Mouse (Mus musculus) liver, embryonic 12.5 days (tissue): ENCODE measurements around the gene Irgm2. TPM values are rescaled to one million over a fixed set of nuclear protein-coding genes. Genes with fewer than 3 reads are reported as not detected.
"Not testable (repeated sequence)": the region's sequence is repeated elsewhere in the genome, so short reads cannot be mapped to it uniquely, and the experiment has no call there.

Experiments
- ATAC-seq: fragments of 200-750 bp; cut with Nextera tagmentation; 2 replicates; pipeline ENCODE4 v1.8.0; 2017; ENCODE audit warnings: moderate number of reproducible peaks, mild to moderate bottlenecking, moderate library complexity
- H3K27ac ChIP-seq: fragments of 300-500 bp; sonication (generic); 2 replicates; pipeline ENCODE4 v1.5.1; 2016; ENCODE audit warnings: mild to moderate bottlenecking
- H3K27me3 ChIP-seq: fragments of 300-500 bp; sonication (generic); replicated peaks from 2 replicates; pipeline ENCODE4 v1.6.1; 2016; ENCODE audit warnings: mild to moderate bottlenecking, moderate library complexity
- H3K36me3 ChIP-seq: fragments of 300-500 bp; sonication (generic); 2 replicates; pipeline ENCODE4 v1.6.1; 2016; ENCODE audit warnings: mild to moderate bottlenecking, moderate library complexity
- H3K4me1 ChIP-seq: fragments of 300-500 bp; sonication (generic); 2 replicates; pipeline ENCODE4 v1.6.1; 2016
- H3K4me2 ChIP-seq: fragments of 300-500 bp; sonication (generic); 2 replicates; pipeline ENCODE4 v1.6.1; 2016; ENCODE audit warnings: mild to moderate bottlenecking, moderate library complexity
- H3K4me3 ChIP-seq: fragments of 300-500 bp; sonication (generic); 2 replicates; pipeline ENCODE4 v1.5.1; 2016; ENCODE audit warnings: mild to moderate bottlenecking, moderate library complexity
- H3K9ac ChIP-seq: fragments of 300-500 bp; sonication (generic); 2 replicates; pipeline ENCODE4 v1.6.1; 2016; ENCODE audit warnings: mild to moderate bottlenecking, moderate library complexity
- H3K9me3 ChIP-seq: fragments of 300-500 bp; sonication (generic); replicated peaks from 2 replicates; pipeline ENCODE4 v1.6.1; 2016; ENCODE audit warnings: mild to moderate bottlenecking, moderate library complexity
- WGBS: fragments of 180-500 bp; shearing (Covaris S2); methylation state at CpG from one replicate; pipeline ENCODE4 v1.1.7; 2016; ENCODE audit not compliant: insufficient replicate concordance; 5-methylcytosine and 5-hydroxymethylcytosine counted together
- polyA plus RNA-seq: library from polyadenylated mRNA; unstranded; fragments of >200 nt; fragmentation: Nextera tagmentation; extraction: Ambion mirVana; gene quantifications from 2 replicates; pipeline ENCODE4 v1.2.1, GENCODE M21; 2016

Gene Irgm2
- polyA plus RNA-seq = 2.9 and 3.0 TPM in 2 replicates

GRCm38 (mm10) chr11:58199229-58200037 is at the start of gene Irgm2, which contains the start of gene Igtp:
TSS of gene Irgm2 (plus strand) at chr11:58199618.
TSS of gene Igtp (plus strand) at chr11:58199556.
- Histone ChIP-seq H3K9ac (peak within 1 kb of the TSS; percentile 80), H3K4me1 (peaks cover 22% of the 10 kb centered on the region), H3K4me3 (peak within 1 kb of the TSS; percentile 78), H3K27ac (peak within 1 kb of the TSS; percentile 89), H3K4me2 (peak within 1 kb of the TSS; percentile 89)
- H3K36me3 ChIP-seq, H3K27me3 ChIP-seq, H3K9me3 ChIP-seq: not testable (repeated sequence)
- WGBS = 3% methylated on average over 15 of the region's 15 CpGs
- ATAC-seq = peak; percentile 97

- ATAC-seq = no peak
- Histone ChIP-seq H3K4me2 (no peak overlapping the region), H3K4me1 (peaks cover 17% of the 10 kb centered on the region), H3K9ac (no peak overlapping the region), H3K36me3 (peaks cover 97% of the 10 kb centered on the region), H3K4me3 (no peak overlapping the region), H3K9me3 (no peaks in the 10 kb centered on the region), H3K27ac (no peak overlapping the region), H3K27me3 (no peaks in the 10 kb centered on the region)
- WGBS = 86% methylated on average over 9 of the region's 9 CpGs
Measured at GRCm38 (mm10) chr11:58155458-58155857, 44.0 kb upstream of the Irgm2 start.

GRCm38 (mm10) chr11:58156871-58157270 is 42.5 kb upstream of the Irgm2 start:
- no peaks in the 10 kb centered on the region for H3K9me3 ChIP-seq
- H3K27ac ChIP-seq = no peak overlapping the region
- ATAC-seq = no peak
- no peaks in the 10 kb centered on the region for H3K27me3 ChIP-seq
- no peak overlapping the region for H3K4me3 ChIP-seq
- 51% methylated on average over 3 of the region's 3 CpGs for WGBS
- no peak overlapping the region for H3K9ac ChIP-seq
- peaks cover 17% of the 10 kb centered on the region for H3K4me1 ChIP-seq
- H3K4me2 ChIP-seq = no peak overlapping the region
- peaks cover 98% of the 10 kb centered on the region for H3K36me3 ChIP-seq

GRCm38 (mm10) chr11:58165072-58165471 is 34.3 kb upstream of the Irgm2 start:
- H3K36me3 ChIP-seq = peaks cover 67% of the 10 kb centered on the region

GRCm38 (mm10) chr11:58167822-58168166 is 31.6 kb upstream of the Irgm2 start:
- Histone ChIP-seq H3K9ac (peak overlapping the region; percentile 91), H3K4me1 (peaks cover 46% of the 10 kb centered on the region), H3K9me3 (peaks cover 8% of the 10 kb centered on the region; the same call in 1 of the 2 replicates), H3K36me3 (peaks cover 42% of the 10 kb centered on the region), H3K27me3 (no peaks in the 10 kb centered on the region), H3K4me2 (peak overlapping the region; percentile 92), H3K4me3 (peak overlapping the region; percentile 99), H3K27ac (peak overlapping the region; percentile 81)
- 1% methylated on average over 8 of the region's 8 CpGs for WGBS
- no peak for ATAC-seq

More at GRCm38 (mm10) chr11:58165072-58165471, 34.3 kb upstream of the Irgm2 start:
- no peaks in the 10 kb centered on the region for H3K27me3 ChIP-seq
- no peak overlapping the region for H3K4me3 ChIP-seq
- H3K9me3 ChIP-seq = peaks cover 8% of the 10 kb centered on the region; the same call in 1 of the 2 replicates
- H3K4me2 ChIP-seq = no peak overlapping the region
- ATAC-seq = no peak
- no peak overlapping the region for H3K9ac ChIP-seq
- 91% methylated on average over 2 of the region's 2 CpGs for WGBS
- H3K27ac ChIP-seq = no peak overlapping the region
- H3K4me1 ChIP-seq = peaks cover 30% of the 10 kb centered on the region

GRCm38 (mm10) chr11:58168167-58168915 is 31.1 kb upstream of the Irgm2 start, which contains the start of gene Gemin5:
TSS of gene Gemin5 (minus strand) at chr11:58168539.
- no peaks in the 10 kb centered on the region for H3K27me3 ChIP-seq
- H3K4me1 ChIP-seq = peaks cover 52% of the 10 kb centered on the region
- peak within 1 kb of the TSS; percentile 92 for H3K4me2 ChIP-seq
- ATAC-seq = peak; percentile 79
- H3K9ac ChIP-seq = peak within 1 kb of the TSS; percentile 91
- H3K27ac ChIP-seq = peak within 1 kb of the TSS; percentile 81
- H3K9me3 ChIP-seq = peaks cover 8% of the 10 kb centered on the region; the same call in 1 of the 2 replicates
- H3K4me3 ChIP-seq = peak within 1 kb of the TSS; percentile 99
- WGBS = under 1% methylated on average over 71 of the region's 71 CpGs
- H3K36me3 ChIP-seq = peaks cover 42% of the 10 kb centered on the region

GRCm38 (mm10) chr11:58169666-58170065 is 29.8 kb upstream of the Irgm2 start:
- peaks cover 42% of the 10 kb centered on the region for H3K36me3 ChIP-seq
- H3K27me3 ChIP-seq = no peaks in the 10 kb centered on the region
- H3K4me1 ChIP-seq = peaks cover 61% of the 10 kb centered on the region
- WGBS = 53% methylated on average over 4 of the region's 4 CpGs
- H3K4me2 ChIP-seq = no peak overlapping the region
- no peak overlapping the region for H3K4me3 ChIP-seq
- peak overlapping the region; percentile 45; the same call in 1 of the 2 replicates for H3K27ac ChIP-seq
- ATAC-seq = no peak
- peaks cover 8% of the 10 kb centered on the region; the same call in 1 of the 2 replicates for H3K9me3 ChIP-seq
- no peak overlapping the region for H3K9ac ChIP-seq

- H3K4me1 ChIP-seq = peaks cover 60% of the 10 kb centered on the region
- peak within 1 kb of the TSS; percentile 87 for H3K4me2 ChIP-seq
- H3K27me3 ChIP-seq = no peaks in the 10 kb centered on the region
- WGBS = under 1% methylated on average over 34 of the region's 34 CpGs
- H3K36me3 ChIP-seq = peaks cover 42% of the 10 kb centered on the region
- peak within 1 kb of the TSS; percentile 88 for H3K4me3 ChIP-seq
- peak; percentile 79 for ATAC-seq
- no peaks in the 10 kb centered on the region; the same call in 1 of the 2 replicates for H3K9me3 ChIP-seq
- peak within 1 kb of the TSS; percentile 82 for H3K27ac ChIP-seq
- H3K9ac ChIP-seq = peak within 1 kb of the TSS; percentile 83
Measured at GRCm38 (mm10) chr11:58171459-58172091, 27.8 kb upstream of the Irgm2 start, which contains the start of gene Mrpl22. TSS of gene Mrpl22 (plus strand) at chr11:58171661.

- Histone ChIP-seq H3K4me3 (no peak overlapping the region), H3K9ac (no peak overlapping the region), H3K4me1 (0 out of 2 replicates have a peak, but pooled peaks cover 4% of the 10 kb centered on the region), H3K9me3 (no peaks in the 10 kb centered on the region), H3K36me3 (peaks cover 62% of the 10 kb centered on the region), H3K27me3 (no peaks in the 10 kb centered on the region), H3K4me2 (no peak overlapping the region), H3K27ac (no peak overlapping the region)
- WGBS = 13% methylated on average over 3 of the region's 3 CpGs
- ATAC-seq = peak; percentile 68
Measured at GRCm38 (mm10) chr11:58179563-58179962, 19.9 kb upstream of the Irgm2 start.

- not testable (repeated sequence) for H3K27ac ChIP-seq, H3K27me3 ChIP-seq, ATAC-seq, H3K4me3 ChIP-seq, H3K9me3 ChIP-seq, H3K4me2 ChIP-seq, H3K9ac ChIP-seq, H3K4me1 ChIP-seq
- H3K36me3 ChIP-seq = peaks cover 58% of the 10 kb centered on the region
- 84% methylated on average over 6 of the region's 6 CpGs for WGBS
Measured at GRCm38 (mm10) chr11:58179986-58180385, 19.4 kb upstream of the Irgm2 start.

GRCm38 (mm10) chr11:58180756-58181155 is 18.7 kb upstream of the Irgm2 start:
- Histone ChIP-seq H3K36me3 (peaks cover 50% of the 10 kb centered on the region), H3K4me3 (no peak overlapping the region), H3K4me1 (0 out of 2 replicates have a peak, but pooled peaks cover 4% of the 10 kb centered on the region), H3K9me3 (no peaks in the 10 kb centered on the region), H3K4me2 (no peak overlapping the region), H3K27me3 (no peaks in the 10 kb centered on the region), H3K9ac (no peak overlapping the region), H3K27ac (0 out of 2 replicates have a peak overlapping the region, but pooled peaks have one; percentile 27)
- 85% methylated on average over 7 of the region's 7 CpGs for WGBS
- no peak for ATAC-seq
